ENCODE assay signal across 8 mouse cellular contexts in genomic region chr11:61854988-61855411, GRCm38 (mm10). TPM values are rescaled to one million over a fixed set of nuclear protein-coding genes. Genes with fewer than 3 reads are reported as not detected.
A peak's percentile ranks its signal among the peaks of the same experiment; 100 is the strongest.
DNase-seq lines count a peak whose midpoint lies in the region; ATAC-seq and TF ChIP-seq lines count a peak whose summit lies in the region.

Ulk2 (minus strand) TSS chr11:61855073.

- peak; percentile 99 for TF ChIP-seq POLR2A in cerebellum, adult 2 months (IDR thresholded peaks at IDR 0.05; ENCODE audit: borderline replicate concordance, insufficient read depth, low read length)

- no peaks in the 10 kb centered on the region for H3K4me1 ChIP-seq in cerebellum, adult 2 months (ENCODE audit: control insufficient read depth, insufficient read depth, low read length)
- H3K4me1 ChIP-seq in lung, embryonic 16.5 days (replicated peaks; ENCODE audit: control insufficient read depth, insufficient read depth, low read length): peaks cover 4% of the 10 kb centered on the region; the same call in 1 of the 2 replicates

- ATAC-seq in hematopoietic stem cell, adult 5-6 weeks (replicated peaks in 1 of 2; ENCODE audit: insufficient read depth in 1 of 2, low FRiP score in 2 of 2, low TSS enrichment in 1 of 2, low read depth in 1 of 2, poor library complexity in 2 of 2, severe bottlenecking in 2 of 2): peak; percentile 47 to 60
- ATAC-seq in lung, embryonic 16.5 days (ENCODE audit: low read depth): peak; percentile 92

- no peaks in the 10 kb centered on the region for H3K27me3 ChIP-seq in cerebellum, adult 2 months (ENCODE audit: control insufficient read depth, insufficient read depth, low read length)
- no peaks in the 10 kb centered on the region for H3K27me3 ChIP-seq in lung, embryonic 16.5 days (ENCODE audit: control insufficient read depth, insufficient read depth, low read depth, low read length)

- no peaks in the 10 kb centered on the region for H3K36me3 ChIP-seq in lung, embryonic 16.5 days (ENCODE audit: control insufficient read depth, insufficient read depth, low read length)

- under 1% methylated on average over 58 of the region's 58 CpGs for WGBS in cerebellum, adult 2 months
- under 1% methylated on average over 56 of the region's 58 CpGs for WGBS in lung, embryonic 16.5 days

- peak within 1 kb of the TSS; percentile 81 for H3K4me3 ChIP-seq in cerebellum, adult 2 months (replicated peaks; ENCODE audit: insufficient read depth, low read depth, low read length)
- peak within 1 kb of the TSS; percentile 90 for H3K4me3 ChIP-seq in lung, embryonic 16.5 days (ENCODE audit: low read length)

- peak; percentile 63 for DNase-seq in MEL-GATA-1-ER (ENCODE audit: extremely low read depth, low read depth)
- DNase-seq in cerebellum, adult 2 months: peak; percentile 90 to 95
- DNase-seq in forelimb bud, embryonic 11.5 days (ENCODE audit: low read depth, low spot score): peak; percentile 86
- peak; percentile 68 for DNase-seq in layer of hippocampus, adult 9-10 months (ENCODE audit: low spot score)
- peak; percentile 90 for DNase-seq in ovary, postnatal 36 days (ENCODE audit: low spot score)
- DNase-seq in thymus, postnatal 25 days: peak; percentile 90

- peak within 1 kb of the TSS; percentile 81 for H3K27ac ChIP-seq in cerebellum, adult 2 months (ENCODE audit: insufficient read depth, low read length)
- peak within 1 kb of the TSS; percentile 90 for H3K27ac ChIP-seq in lung, embryonic 16.5 days (ENCODE audit: low read length)

- H3K4me2 ChIP-seq in lung, embryonic 16.5 days (ENCODE audit: low read depth, low read length): peak within 1 kb of the TSS; percentile 81

- no peaks in the 10 kb centered on the region for H3K9me3 ChIP-seq in lung, embryonic 16.5 days (ENCODE audit: control insufficient read depth, low read length)

- H3K9ac ChIP-seq in lung, embryonic 16.5 days (ENCODE audit: low read length): peak within 1 kb of the TSS; percentile 99

- TF ChIP-seq CTCF in cerebellum, adult 2 months (IDR thresholded peaks at IDR 0.05; ENCODE audit: borderline replicate concordance, insufficient read depth, low read depth, low read length): no peak

RNA-seq across cellular contexts. Expression of gene Ulk2, which starts in this region (rescaled TPM):
- polyA plus RNA-seq in cerebellum, adult 2 months (2012; rRNA removed): 45.4 and 47.5 TPM in 2 replicates
- 29.3 and 36.1 TPM in 2 replicates for total RNA-seq in hematopoietic stem cell, adult 5-6 weeks (2017)
- polyA plus RNA-seq in lung, embryonic 16.5 days (2015; fragmentation: Nextera tagmentation; extraction: Ambion mirVana): 12.2 and 12.4 TPM in 2 replicates

Comparison
In these comparisons a context has a peak if more than half of its experiments do, and no peak if none do; other contexts are left out.
1. Peak in every context shown above with its lines: DNase-seq, ATAC-seq, H3K4me3 ChIP-seq and H3K27ac ChIP-seq.